Mouse (Mus musculus): ENCODE measurements around the gene Purb. TPM values are rescaled to one million over a fixed set of nuclear protein-coding genes. Genes with fewer than 3 reads are reported as not detected.
"Not testable (repeated sequence)": the region's sequence is repeated elsewhere in the genome, so short reads cannot be mapped to it uniquely, and the experiment has no call there.

The Purb gene
- polyA plus RNA-seq, 1 experiment from 2014 or later = 21.6 TPM

- 78% methylated on average over 2 of the region's 2 CpGs for WGBS
- Histone ChIP-seq H3K36me3 (ENCODE audit: control insufficient read depth, insufficient read depth) (peaks cover 54% of the 10 kb centered on the region), H3K27me3 (replicated peaks; ENCODE audit: control insufficient read depth, insufficient read depth, low read length) (no peaks in the 10 kb centered on the region), H3K4me1 (replicated peaks; ENCODE audit: control insufficient read depth, insufficient read depth, low read length) (no peaks in the 10 kb centered on the region), H3K9me3 (ENCODE audit: control insufficient read depth) (no peaks in the 10 kb centered on the region), H3K4me3 (ENCODE audit: low read depth, low read length) (no peak overlapping the region), H3K4me2 (replicated peaks; ENCODE audit: low read depth) (no peak overlapping the region), H3K9ac (ENCODE audit: low read depth, low read length) (no peak overlapping the region), H3K27ac (ENCODE audit: low read depth, low read length) (no peak overlapping the region)
- no peak for ATAC-seq
- TF ChIP-seq CTCF (IDR thresholded peaks at IDR 0.05; ENCODE audit: low read depth) = no peak
Measured at GRCm38 (mm10) chr11:6420722-6421350, 54.9 kb downstream of the Purb start.

- WGBS = 10% methylated on average over 1 of the region's 1 CpGs
- Histone ChIP-seq H3K27ac (ENCODE audit: low read depth, low read length) (no peak overlapping the region; the same call in 1 of the 2 replicates), H3K4me2 (replicated peaks; ENCODE audit: low read depth) (no peak overlapping the region), H3K27me3 (replicated peaks; ENCODE audit: control insufficient read depth, insufficient read depth, low read length) (no peaks in the 10 kb centered on the region), H3K9ac (ENCODE audit: low read depth, low read length) (no peak overlapping the region), H3K9me3 (ENCODE audit: control insufficient read depth) (no peaks in the 10 kb centered on the region), H3K4me3 (ENCODE audit: low read depth, low read length) (no peak overlapping the region), H3K36me3 (ENCODE audit: control insufficient read depth, insufficient read depth) (peaks cover 51% of the 10 kb centered on the region), H3K4me1 (replicated peaks; ENCODE audit: control insufficient read depth, insufficient read depth, low read length) (no peaks in the 10 kb centered on the region)
- ATAC-seq = no peak
- TF ChIP-seq CTCF (IDR thresholded peaks at IDR 0.05; ENCODE audit: low read depth) = no peak
Measured at GRCm38 (mm10) chr11:6420283-6420703, 55.4 kb downstream of the Purb start.

GRCm38 (mm10) chr11:6419156-6419555 is 56.6 kb downstream of the Purb start:
- H3K4me1 ChIP-seq (replicated peaks; ENCODE audit: control insufficient read depth, insufficient read depth, low read length); H3K4me3 ChIP-seq (ENCODE audit: low read depth, low read length); ATAC-seq; H3K27ac ChIP-seq (ENCODE audit: low read depth, low read length); H3K27me3 ChIP-seq (replicated peaks; ENCODE audit: control insufficient read depth, insufficient read depth, low read length); H3K9ac ChIP-seq (ENCODE audit: low read depth, low read length); H3K9me3 ChIP-seq (ENCODE audit: control insufficient read depth); H3K4me2 ChIP-seq (replicated peaks; ENCODE audit: low read depth): not testable (repeated sequence)
- peaks cover 42% of the 10 kb centered on the region for H3K36me3 ChIP-seq (ENCODE audit: control insufficient read depth, insufficient read depth)
- 60% methylated on average over 3 of the region's 4 CpGs for WGBS

GRCm38 (mm10) chr11:6418751-6419150 is 57.0 kb downstream of the Purb start:
- ATAC-seq = no peak
- TF ChIP-seq CTCF (IDR thresholded peaks at IDR 0.05; ENCODE audit: low read depth) = no peak
- WGBS = 71% methylated on average over 5 of the region's 5 CpGs
- H3K27me3 ChIP-seq (replicated peaks; ENCODE audit: control insufficient read depth, insufficient read depth, low read length) = no peaks in the 10 kb centered on the region
- no peak overlapping the region for H3K4me2 ChIP-seq (replicated peaks; ENCODE audit: low read depth)
- H3K27ac ChIP-seq (ENCODE audit: low read depth, low read length) = no peak overlapping the region
- no peak overlapping the region for H3K9ac ChIP-seq (ENCODE audit: low read depth, low read length)
- no peaks in the 10 kb centered on the region for H3K4me1 ChIP-seq (replicated peaks; ENCODE audit: control insufficient read depth, insufficient read depth, low read length)
- no peaks in the 10 kb centered on the region for H3K9me3 ChIP-seq (ENCODE audit: control insufficient read depth)
- H3K4me3 ChIP-seq (ENCODE audit: low read depth, low read length) = no peak overlapping the region
- peaks cover 42% of the 10 kb centered on the region for H3K36me3 ChIP-seq (ENCODE audit: control insufficient read depth, insufficient read depth)

Small RNA genes lying within 50 kb of the gene (microRNA-seq; reads per million reads assigned to microRNA genes)
- gene Gm22123 = not detected

Other genes with a start within 250 kb of the Purb start
- gene Npc1l1, start 245.8 kb downstream of the Purb start, polyA plus RNA-seq (2015; fragmentation: Nextera tagmentation; extraction: Ambion mirVana) = 70.7 and 75.4 TPM in 2 replicates
- gene Ddx56, start 208.1 kb downstream of the Purb start, polyA plus RNA-seq (2015; fragmentation: Nextera tagmentation; extraction: Ambion mirVana) = 36.3 and 39.7 TPM in 2 replicates
- gene Tmed4, start 201.0 kb downstream of the Purb start, polyA plus RNA-seq (2015; fragmentation: Nextera tagmentation; extraction: Ambion mirVana) = 198 and 203 TPM in 2 replicates
- 141 and 148 TPM in 2 replicates for gene Ogdh, start 184.3 kb downstream of the Purb start, polyA plus RNA-seq (2015; fragmentation: Nextera tagmentation; extraction: Ambion mirVana)
- gene Zmiz2, start 86.8 kb downstream of the Purb start, polyA plus RNA-seq (2015; fragmentation: Nextera tagmentation; extraction: Ambion mirVana) = 7.8 and 8.0 TPM in 2 replicates
- gene Ppia, start 60.5 kb downstream of the Purb start, polyA plus RNA-seq (2015; fragmentation: Nextera tagmentation; extraction: Ambion mirVana) = 3,711 and 4,178 TPM in 2 replicates
- gene H2afv, start 31.5 kb downstream of the Purb start, polyA plus RNA-seq (2015; fragmentation: Nextera tagmentation; extraction: Ambion mirVana) = 343 and 346 TPM in 2 replicates
- 0.87 and 0.95 TPM in 2 replicates for gene Myo1g, start 45.0 kb upstream of the Purb start, polyA plus RNA-seq (2015; fragmentation: Nextera tagmentation; extraction: Ambion mirVana)
- gene Ccm2, start 71.0 kb upstream of the Purb start, polyA plus RNA-seq (2015; fragmentation: Nextera tagmentation; extraction: Ambion mirVana) = 37.2 and 39.6 TPM in 2 replicates
- 4.0 and 4.8 TPM in 2 replicates for gene Nacad, start 130.1 kb upstream of the Purb start, polyA plus RNA-seq (2015; fragmentation: Nextera tagmentation; extraction: Ambion mirVana)
- 30.8 and 32.6 TPM in 2 replicates for gene Tbrg4, start 150.2 kb upstream of the Purb start, polyA plus RNA-seq (2015; fragmentation: Nextera tagmentation; extraction: Ambion mirVana)
- gene Wap, start 162.7 kb upstream of the Purb start, polyA plus RNA-seq (2015; fragmentation: Nextera tagmentation; extraction: Ambion mirVana) = 1.3 and 4.3 TPM in 2 replicates
- gene Ramp3, start 182.6 kb upstream of the Purb start, polyA plus RNA-seq (2015; fragmentation: Nextera tagmentation; extraction: Ambion mirVana) = 2.8 and 2.9 TPM in 2 replicates

All from intestine, postnatal 0 days (tissue).